Mouse (Mus musculus): ENCODE results near the gene Kcnab3.

DNA sequence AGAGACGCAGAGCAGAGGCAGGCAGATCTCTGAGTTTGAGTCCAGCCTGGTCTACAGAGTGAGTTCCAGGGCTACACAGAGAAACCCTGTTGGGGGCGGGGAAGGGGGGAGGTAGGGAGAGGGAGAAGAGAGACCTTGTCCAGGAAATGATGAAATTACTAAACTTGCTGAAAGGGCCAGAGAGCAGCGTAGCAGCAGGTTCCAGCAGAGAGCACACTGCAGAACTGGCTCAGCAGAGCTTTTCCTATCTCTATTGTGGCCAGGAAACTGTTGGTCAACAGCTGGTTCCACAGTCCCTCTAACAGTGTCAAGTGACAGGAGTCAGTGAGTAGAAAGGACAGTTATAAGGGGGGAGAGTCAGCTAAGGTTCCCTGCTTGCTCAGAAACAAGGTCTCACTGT is 53.5 kb downstream of the Kcnab3 start:
- TF ChIP-seq TAL1 (IDR thresholded peaks at IDR 0.05; ENCODE audit: low read length), result no peak
- TF ChIP-seq GATA1 (IDR thresholded peaks at IDR 0.05; ENCODE audit: low read length), result no peak

Data from erythroblast, embryonic 14.5 days (primary cell).